Comparison of ENCODE assay signal across 15 mouse cellular contexts in the genomic region with DNA sequence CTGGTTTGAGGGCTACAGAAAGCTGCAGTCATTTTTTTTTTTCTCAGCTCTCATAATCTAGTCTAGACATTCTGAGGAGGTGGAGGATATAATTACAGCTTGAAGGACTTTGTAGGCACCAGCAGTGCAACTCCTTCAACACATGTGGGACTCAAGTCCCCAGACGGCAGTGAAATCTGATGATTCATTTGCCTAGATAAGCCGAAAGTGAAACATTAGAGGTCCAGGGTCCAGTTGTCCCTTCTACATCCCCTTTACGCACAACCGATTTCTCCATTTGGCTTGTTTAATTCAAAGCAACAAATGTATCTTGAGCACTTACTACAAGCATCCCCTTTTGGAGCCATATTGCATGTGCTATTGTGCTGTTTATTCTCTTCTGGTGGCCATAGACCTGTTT.
"Had no signal": no experiment of that assay in that cellular context is flagged by ENCODE, and none has a peak within 500 bp of the region (broad histone marks: within the 10 kb centered on the region; RNA-seq: fewer than 3 reads in every experiment).

No protein-coding gene starts in this region.

- H3K9me3 ChIP-seq: neural tube, embryonic 15.5 days; stomach, embryonic 15.5 days had no signal

- H3K36me3 ChIP-seq: neural tube, embryonic 15.5 days; stomach, embryonic 15.5 days had no signal

- DNase-seq: retina, postnatal 1 day; right cerebral cortex, adult 18-20 months; right cerebral cortex, postnatal 14 days; right cerebral cortex, postnatal 25 days; right cerebral cortex, postnatal 4 days; spleen, adult 18-20 months; thymus, adult 18-20 months; thymus, adult 2 months; thymus, postnatal 14 days; thymus, postnatal 25 days; thymus, postnatal 36 days; thymus, postnatal 4 days had no signal

- H3K4me3 ChIP-seq: neural tube, embryonic 15.5 days; stomach, embryonic 15.5 days had no signal

- H3K9ac ChIP-seq: neural tube, embryonic 15.5 days; stomach, embryonic 15.5 days had no signal

- H3K27ac ChIP-seq: neural tube, embryonic 15.5 days; stomach, embryonic 15.5 days; stomach, postnatal 0 days had no signal

- H3K27me3 ChIP-seq: neural tube, embryonic 15.5 days; stomach, embryonic 15.5 days had no signal

- H3K4me1 ChIP-seq: neural tube, embryonic 15.5 days; stomach, embryonic 15.5 days had no signal

- H3K4me2 ChIP-seq: neural tube, embryonic 15.5 days; stomach, embryonic 15.5 days had no signal
